Mouse (Mus musculus): ENCODE measurements around the gene Cenpp. TPM values are rescaled to one million over a fixed set of nuclear protein-coding genes. Genes with fewer than 3 reads are reported as not detected.

The Cenpp gene
- 21.5 and 21.9 TPM in 2 replicates for polyA plus RNA-seq (2015; fragmentation: Nextera tagmentation; extraction: Ambion mirVana)

- Histone ChIP-seq H3K36me3 (ENCODE audit: insufficient read depth, low read length) (no peaks in the 10 kb centered on the region), H3K4me1 (replicated peaks; ENCODE audit: insufficient read depth, low read length) (0 out of 2 replicates have a peak, but pooled peaks cover 6% of the 10 kb centered on the region), H3K27ac (peak within 1 kb of the TSS; percentile 73), H3K9me3 (replicated peaks; ENCODE audit: low read length) (no peaks in the 10 kb centered on the region), H3K4me3 (replicated peaks; ENCODE audit: low read depth, low read length) (peak within 1 kb of the TSS; percentile 77), H3K4me2 (ENCODE audit: low read length) (peak within 1 kb of the TSS; percentile 91), H3K27me3 (ENCODE audit: insufficient read depth, low read length) (no peaks in the 10 kb centered on the region), H3K9ac (ENCODE audit: low read depth, low read length) (peak within 1 kb of the TSS; percentile 67)
- under 1% methylated on average over 66 of the region's 68 CpGs for WGBS
- peak; percentile 99 for DNase-seq (ENCODE audit: low spot score)
- TF ChIP-seq CTCF (IDR thresholded peaks at IDR 0.05; ENCODE audit: low read depth): peak; percentile 34; the same call in 1 of the 2 replicates
- peak; percentile 99 for ATAC-seq (replicated peaks; ENCODE audit: low FRiP score, low read depth)
Measured at GRCm38 (mm10) chr13:49652481-49653179, at the start of gene Cenpp, which contains the start of gene Nol8. Cenpp (minus strand) TSS chr13:49652785. Nol8 (plus strand) TSS chr13:49653078.

GRCm38 (mm10) chr13:49691056-49691455, 38.5 kb upstream of the Cenpp start:
- Histone ChIP-seq H3K36me3 (ENCODE audit: insufficient read depth, low read length) (peaks cover 42% of the 10 kb centered on the region), H3K9me3 (replicated peaks; ENCODE audit: low read length) (no peaks in the 10 kb centered on the region), H3K4me1 (replicated peaks; ENCODE audit: insufficient read depth, low read length) (no peaks in the 10 kb centered on the region), H3K27ac (no peak overlapping the region), H3K9ac (ENCODE audit: low read depth, low read length) (no peak overlapping the region), H3K4me2 (ENCODE audit: low read length) (no peak overlapping the region), H3K27me3 (ENCODE audit: insufficient read depth, low read length) (no peaks in the 10 kb centered on the region), H3K4me3 (replicated peaks; ENCODE audit: low read depth, low read length) (no peak overlapping the region)
- ATAC-seq (replicated peaks; ENCODE audit: low FRiP score, low read depth): no peak
- 97% methylated on average over 5 of the region's 5 CpGs for WGBS
- no peak for DNase-seq (ENCODE audit: low spot score)
- no peak for TF ChIP-seq CTCF (IDR thresholded peaks at IDR 0.05; ENCODE audit: low read depth)

- DNase-seq (ENCODE audit: low spot score): no peak
- TF ChIP-seq CTCF (IDR thresholded peaks at IDR 0.05; ENCODE audit: low read depth): no peak
- H3K9ac ChIP-seq (ENCODE audit: low read depth, low read length): no peak overlapping the region
- H3K36me3 ChIP-seq (ENCODE audit: insufficient read depth, low read length): peaks cover 12% of the 10 kb centered on the region; the same call in 1 of the 2 replicates
- no peaks in the 10 kb centered on the region for H3K9me3 ChIP-seq (replicated peaks; ENCODE audit: low read length)
- ATAC-seq (replicated peaks; ENCODE audit: low FRiP score, low read depth): no peak
- no peak overlapping the region for H3K4me3 ChIP-seq (replicated peaks; ENCODE audit: low read depth, low read length)
- H3K4me2 ChIP-seq (ENCODE audit: low read length): no peak overlapping the region
- no peaks in the 10 kb centered on the region for H3K27me3 ChIP-seq (ENCODE audit: insufficient read depth, low read length)
- WGBS: 78% methylated on average over 4 of the region's 4 CpGs
- no peak overlapping the region for H3K27ac ChIP-seq
- H3K4me1 ChIP-seq (replicated peaks; ENCODE audit: insufficient read depth, low read length): 0 out of 2 replicates have a peak, but pooled peaks cover 5% of the 10 kb centered on the region
Measured at GRCm38 (mm10) chr13:49684266-49684665, 31.7 kb upstream of the Cenpp start.

- H3K4me3 ChIP-seq (replicated peaks; ENCODE audit: low read depth, low read length): peak overlapping the region; percentile 88
- no peak for ATAC-seq (replicated peaks; ENCODE audit: low FRiP score, low read depth)
- peak overlapping the region; percentile 82 for H3K27ac ChIP-seq
- H3K9ac ChIP-seq (ENCODE audit: low read depth, low read length): peak overlapping the region; percentile 91
- no peaks in the 10 kb centered on the region for H3K9me3 ChIP-seq (replicated peaks; ENCODE audit: low read length)
- DNase-seq (ENCODE audit: low spot score): no peak
- H3K4me2 ChIP-seq (ENCODE audit: low read length): peak overlapping the region; percentile 90
- 0 out of 2 replicates have a peak, but pooled peaks cover 5% of the 10 kb centered on the region for H3K4me1 ChIP-seq (replicated peaks; ENCODE audit: insufficient read depth, low read length)
- 1% methylated on average over 20 of the region's 20 CpGs for WGBS
- TF ChIP-seq CTCF (IDR thresholded peaks at IDR 0.05; ENCODE audit: low read depth): no peak
- H3K27me3 ChIP-seq (ENCODE audit: insufficient read depth, low read length): no peaks in the 10 kb centered on the region
- H3K36me3 ChIP-seq (ENCODE audit: insufficient read depth, low read length): 0 out of 2 replicates have a peak, but pooled peaks cover 5% of the 10 kb centered on the region
Measured at GRCm38 (mm10) chr13:49682233-49682846, 29.8 kb upstream of the Cenpp start.

GRCm38 (mm10) chr13:49681351-49682232, 29.0 kb upstream of the Cenpp start, which contains the start of gene Iars:
Iars (plus strand) TSS chr13:49682100.
- H3K27me3 ChIP-seq (ENCODE audit: insufficient read depth, low read length): no peaks in the 10 kb centered on the region

More at GRCm38 (mm10) chr13:49681351-49682232, 29.0 kb upstream of the Cenpp start, which contains the start of gene Iars:
- Histone ChIP-seq H3K4me3 (replicated peaks; ENCODE audit: low read depth, low read length) (peak within 1 kb of the TSS; percentile 88), H3K36me3 (ENCODE audit: insufficient read depth, low read length) (0 out of 2 replicates have a peak, but pooled peaks cover 9% of the 10 kb centered on the region), H3K9me3 (replicated peaks; ENCODE audit: low read length) (no peaks in the 10 kb centered on the region), H3K27ac (peak within 1 kb of the TSS; percentile 82), H3K4me1 (replicated peaks; ENCODE audit: insufficient read depth, low read length) (0 out of 2 replicates have a peak, but pooled peaks cover 5% of the 10 kb centered on the region), H3K4me2 (ENCODE audit: low read length) (peak within 1 kb of the TSS; percentile 90), H3K9ac (ENCODE audit: low read depth, low read length) (peak within 1 kb of the TSS; percentile 91)
- ATAC-seq (replicated peaks; ENCODE audit: low FRiP score, low read depth) (peak; percentile 100), DNase-seq (ENCODE audit: low spot score) (peak; percentile 98)
- 4% methylated on average over 26 of the region's 26 CpGs for WGBS
- no peak for TF ChIP-seq CTCF (IDR thresholded peaks at IDR 0.05; ENCODE audit: low read depth)
